Mouse (Mus musculus) E14TG2a.4 (cell line): ENCODE data around the gene Scyl1.

Source experiments
- H3K27me3 ChIP-seq: 2 replicates; pipeline ENCODE4 v1.6.1; 2014; ENCODE audit warnings: low read length, control low read depth; ENCODE audit not compliant: insufficient read depth
- H3K36me3 ChIP-seq: 2 replicates; pipeline ENCODE4 v1.6.1; 2014; ENCODE audit warnings: low read length, control low read depth; ENCODE audit not compliant: insufficient read depth
- H3K4me1 ChIP-seq: replicated peaks from 2 replicates; pipeline ENCODE4 v1.6.1; 2014; ENCODE audit warnings: low read depth, low read length, control low read depth
- H3K4me3 ChIP-seq: replicated peaks from 2 replicates; pipeline ENCODE4 v1.5.1; 2014; ENCODE audit warnings: mild to moderate bottlenecking, low read length
- H3K9me3 ChIP-seq: 2 replicates; pipeline ENCODE4 v1.6.1; 2014; ENCODE audit warnings: low read length, control low read depth
- CTCF ChIP-seq: conservative IDR thresholded peaks from 2 replicates; pipeline ENCODE4 v1.5.1; 2014; ENCODE audit warnings: low read length
- NANOG ChIP-seq: IDR thresholded peaks from 2 replicates; pipeline ENCODE4 v1.6.1; 2014; ENCODE audit warnings: borderline replicate concordance, low read length, mixed read lengths
- POU5F1 ChIP-seq: IDR thresholded peaks from 2 replicates; pipeline ENCODE4 v1.6.1; 2014; ENCODE audit warnings: low read length, borderline replicate concordance

The Scyl1 gene

GRCm38 (mm10) chr19:5710581-5710980, 60.6 kb downstream of the Scyl1 start:
- Histone ChIP-seq H3K9me3 (no peaks in the 10 kb centered on the region), H3K36me3 (no peaks in the 10 kb centered on the region), H3K4me3 (0 out of 2 replicates have a peak overlapping the region, but pooled peaks have one; percentile 1), H3K4me1 (peaks cover 68% of the 10 kb centered on the region), H3K27me3 (peaks cover 10% of the 10 kb centered on the region)
- no peak for TF ChIP-seq CTCF
- no peak for TF ChIP-seq NANOG
- TF ChIP-seq POU5F1: no peak

DNA sequence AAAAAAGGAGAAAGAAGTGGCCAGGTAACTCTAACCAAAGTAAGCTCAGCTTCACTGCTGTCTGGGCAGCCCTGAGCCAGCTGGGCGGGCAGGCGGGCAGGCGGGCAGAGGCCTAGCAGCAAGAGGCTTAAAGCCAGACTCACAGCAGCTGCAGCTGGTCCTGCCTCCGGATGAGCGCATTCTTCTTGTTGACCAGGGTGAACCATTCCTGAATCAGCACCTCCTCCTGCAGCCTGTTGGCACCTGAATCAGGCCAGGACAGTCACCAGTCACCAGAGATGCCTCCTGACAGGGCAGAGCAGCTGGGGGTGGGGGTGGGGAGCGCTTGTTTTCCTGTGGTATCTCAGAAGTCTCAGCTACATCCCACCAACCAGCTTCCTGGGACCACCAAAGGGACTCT, 61.2 kb downstream of the Scyl1 start:
- Histone ChIP-seq H3K27me3 (0 out of 2 replicates have a peak, but pooled peaks cover 5% of the 10 kb centered on the region), H3K36me3 (no peaks in the 10 kb centered on the region), H3K9me3 (no peaks in the 10 kb centered on the region), H3K4me3 (no peak overlapping the region), H3K4me1 (peaks cover 68% of the 10 kb centered on the region)
- no peak for TF ChIP-seq NANOG
- no peak for TF ChIP-seq CTCF
- no peak for TF ChIP-seq POU5F1
